Mouse (Mus musculus): ENCODE measurements around the gene Foxd1. TPM values are rescaled to one million over a fixed set of nuclear protein-coding genes. Genes with fewer than 3 reads are reported as not detected.
A peak's percentile ranks its signal among the peaks of the same experiment; 100 is the strongest.

Foxd1 gene
- total RNA-seq, 2 experiments from 2014 or later, result 1.5 to 1.9 TPM

DNA sequence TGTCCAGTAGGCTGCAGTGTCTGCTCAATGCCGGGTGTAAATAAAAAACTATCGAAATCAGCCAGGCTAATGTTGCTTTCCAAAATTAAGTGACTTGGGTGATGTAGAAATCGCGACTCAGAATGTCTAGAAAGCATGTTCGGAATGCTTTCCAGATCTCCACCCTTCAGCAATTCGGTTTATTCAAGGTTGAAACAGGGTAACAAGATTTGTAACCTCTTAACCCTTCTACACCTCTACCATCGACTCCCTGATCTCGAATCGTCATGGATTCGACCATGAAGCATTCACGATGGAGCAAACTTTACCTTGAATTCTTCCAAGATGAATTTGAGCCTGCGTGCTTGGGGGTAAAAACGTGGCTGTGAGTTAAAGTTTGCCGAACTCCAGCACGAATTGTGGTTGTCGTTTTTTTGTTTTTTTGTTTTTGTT is 36.8 kb upstream of the Foxd1 start:
- Histone ChIP-seq H3K27ac (peak overlapping the region; percentile 90), H3K4me3 (peak overlapping the region; percentile 88)
- TF ChIP-seq CTCF (IDR thresholded peaks at IDR 0.05), result no peak
- intact Hi-C loops (cut with DNase I), result loop anchor here (10.0 kb wide), 1 partner anchor 408 kb away; no protein-coding TSS in a partner anchor
- no peak for DNase-seq (ENCODE audit: extremely low spot score in 1 of 2, low spot score in 2 of 2)

- DNase-seq (ENCODE audit: extremely low spot score in 1 of 2, low spot score in 2 of 2), result no peak
- no peak for TF ChIP-seq CTCF (IDR thresholded peaks at IDR 0.05)
- Histone ChIP-seq H3K27ac (no peak overlapping the region), H3K4me3 (peak overlapping the region; percentile 88)
- intact Hi-C loops (cut with DNase I), result loop anchor here (10.0 kb wide), 1 partner anchor 407 kb away; no protein-coding TSS in a partner anchor
These were observed 36.1 kb upstream of the Foxd1 start for GRCm38 (mm10) chr13:98317911-98318310.

DNA sequence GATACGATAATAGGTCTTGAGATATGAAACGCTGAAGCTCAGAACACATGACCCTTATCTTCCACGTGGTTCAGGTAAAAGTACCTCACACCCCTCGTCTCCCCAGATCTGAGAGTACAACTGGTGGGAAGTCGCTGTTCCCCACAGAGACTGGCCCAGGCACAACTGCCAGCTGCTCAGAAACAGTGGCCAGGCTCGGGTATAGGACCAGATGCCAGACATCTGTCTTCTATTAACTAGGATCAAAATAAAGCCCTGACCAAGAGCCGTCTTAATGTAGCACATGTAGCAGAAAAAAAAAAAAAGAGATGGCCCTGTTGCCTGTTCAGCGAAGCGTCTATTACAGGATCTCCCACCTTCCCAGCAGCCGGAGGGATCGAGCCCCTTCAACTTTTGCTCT is 29.0 kb upstream of the Foxd1 start:
- Histone ChIP-seq H3K27ac (no peak overlapping the region), H3K4me3 (no peak overlapping the region)
- DNase-seq (ENCODE audit: extremely low spot score in 1 of 2, low spot score in 2 of 2), result no peak
- intact Hi-C loops (cut with DNase I), result no loop called here
- no peak for TF ChIP-seq CTCF (IDR thresholded peaks at IDR 0.05)

- DNase-seq (ENCODE audit: extremely low spot score in 1 of 2, low spot score in 2 of 2), result no peak
- intact Hi-C loops (cut with DNase I), result no loop called here
- Histone ChIP-seq H3K27ac (no peak overlapping the region), H3K4me3 (no peak overlapping the region)
- peak; percentile 50 for TF ChIP-seq CTCF (IDR thresholded peaks at IDR 0.05)
These were observed 21.9 kb upstream of the Foxd1 start for GRCm38 (mm10) chr13:98332106-98332505.

- no peak overlapping the region for H3K27ac ChIP-seq
- intact Hi-C loops (cut with DNase I), result no loop called here
- DNase-seq (ENCODE audit: extremely low spot score in 1 of 2, low spot score in 2 of 2), result no peak
- no peak for TF ChIP-seq CTCF (IDR thresholded peaks at IDR 0.05)
- no peak overlapping the region for H3K4me3 ChIP-seq
These were observed 17.8 kb upstream of the Foxd1 start for GRCm38 (mm10) chr13:98336205-98336604.

DNA sequence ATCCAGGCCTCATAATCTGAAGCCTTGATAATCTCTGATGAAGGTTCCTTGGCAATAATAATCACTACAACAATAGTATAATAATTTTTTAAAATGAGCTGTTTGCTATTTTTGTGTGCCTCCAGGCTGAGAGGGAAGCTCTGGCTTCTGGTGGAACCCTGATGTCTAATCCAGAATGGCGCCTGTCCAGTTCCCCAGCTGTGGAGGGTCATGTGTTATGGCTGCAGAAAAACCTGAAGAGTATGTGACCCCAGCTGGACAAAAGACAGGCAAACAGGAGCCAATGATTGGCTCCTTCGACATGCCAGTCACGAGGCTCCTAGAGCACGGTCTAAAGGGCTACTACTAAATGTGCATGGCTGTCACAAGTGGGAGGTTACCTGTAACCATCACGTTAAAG is 13.5 kb upstream of the Foxd1 start:
- intact Hi-C loops (cut with DNase I), result no loop called here
- no peak overlapping the region for H3K4me3 ChIP-seq
- DNase-seq (ENCODE audit: extremely low spot score in 1 of 2, low spot score in 2 of 2), result no peak
- H3K27ac ChIP-seq, result no peak overlapping the region
- no peak for TF ChIP-seq CTCF (IDR thresholded peaks at IDR 0.05)

DNA sequence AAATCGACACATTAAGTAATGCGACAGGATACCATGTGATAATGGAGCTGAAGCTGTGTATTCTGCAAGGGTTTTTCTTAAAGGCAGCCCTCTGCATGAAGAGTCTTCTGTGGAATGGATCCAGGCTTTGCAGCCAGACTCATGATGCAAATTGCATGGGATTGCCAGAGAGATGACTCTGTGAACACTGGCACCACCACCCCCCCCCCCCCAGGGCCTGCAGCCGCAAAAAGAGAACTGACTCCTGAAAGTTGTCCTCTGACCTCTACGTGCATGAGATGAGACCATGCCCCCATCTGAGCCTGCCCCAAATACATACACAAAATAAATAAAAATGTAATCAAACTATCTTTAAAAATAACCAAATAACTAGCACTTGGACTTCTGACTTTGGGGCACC is 4.6 kb upstream of the Foxd1 start:
- no peak for DNase-seq (ENCODE audit: extremely low spot score in 1 of 2, low spot score in 2 of 2)
- intact Hi-C loops (cut with DNase I), result no loop called here
- Histone ChIP-seq H3K27ac (no peak overlapping the region), H3K4me3 (no peak overlapping the region)
- no peak for TF ChIP-seq CTCF (IDR thresholded peaks at IDR 0.05)

GRCm38 (mm10) chr13:98351527-98351926 is 2.5 kb upstream of the Foxd1 start:
- Histone ChIP-seq H3K27ac (no peak overlapping the region), H3K4me3 (no peak overlapping the region)
- intact Hi-C loops (cut with DNase I), result loop anchor here (5.0 kb wide), 2 partner anchors 221 to 236 kb away; no protein-coding TSS in a partner anchor
- TF ChIP-seq CTCF (IDR thresholded peaks at IDR 0.05), result peak; percentile 35
- no peak for DNase-seq (ENCODE audit: extremely low spot score in 1 of 2, low spot score in 2 of 2)

GRCm38 (mm10) chr13:98352381-98352975 is 1.6 kb upstream of the Foxd1 start:
- intact Hi-C loops (cut with DNase I), result loop anchor here (5.0 kb wide), 2 partner anchors 220 to 235 kb away; no protein-coding TSS in a partner anchor
- no peak overlapping the region for H3K4me3 ChIP-seq
- no peak for DNase-seq (ENCODE audit: extremely low spot score in 1 of 2, low spot score in 2 of 2)
- H3K27ac ChIP-seq, result no peak overlapping the region
- TF ChIP-seq CTCF (IDR thresholded peaks at IDR 0.05), result no peak

GRCm38 (mm10) chr13:98353709-98354089 is 343 bp upstream of the Foxd1 start:
- H3K4me3 ChIP-seq, result no peak overlapping the region
- no peak for TF ChIP-seq CTCF (IDR thresholded peaks at IDR 0.05)
- no peak overlapping the region for H3K27ac ChIP-seq
- intact Hi-C loops (cut with DNase I), result loop anchor here (5.0 kb wide), 2 partner anchors 219 to 234 kb away; no protein-coding TSS in a partner anchor
- no peak for DNase-seq (ENCODE audit: extremely low spot score in 1 of 2, low spot score in 2 of 2)

- H3K27ac ChIP-seq, result no peak overlapping the region
- no peak for TF ChIP-seq CTCF (IDR thresholded peaks at IDR 0.05)
- intact Hi-C loops (cut with DNase I), result loop anchor here (5.0 kb wide), 2 partner anchors 217 to 232 kb away; no protein-coding TSS in a partner anchor
- peak overlapping the region; percentile 22; the same call in 1 of the 2 replicates for H3K4me3 ChIP-seq
- DNase-seq (ENCODE audit: extremely low spot score in 1 of 2, low spot score in 2 of 2), result peak; percentile 19 to 24
These were observed 973 bp downstream of the Foxd1 start for GRCm38 (mm10) chr13:98354871-98355558.

- no peak for TF ChIP-seq CTCF (IDR thresholded peaks at IDR 0.05)
- intact Hi-C loops (cut with DNase I), result no loop called here
- Histone ChIP-seq H3K4me3 (peak overlapping the region; percentile 24; the same call in 1 of the 2 replicates), H3K27ac (no peak overlapping the region)
- DNase-seq (ENCODE audit: extremely low spot score in 1 of 2, low spot score in 2 of 2), result no peak
These were observed 1.6 kb downstream of the Foxd1 start for GRCm38 (mm10) chr13:98355559-98356111.

Measured in left cerebral cortex, adult 2 months (tissue).